Mouse (Mus musculus): ENCODE measurements around the gene Vmn1r88. TPM values are rescaled to one million over a fixed set of nuclear protein-coding genes. Genes with fewer than 3 reads are reported as not detected.
"Not testable (repeated sequence)": the region's sequence is repeated elsewhere in the genome, so short reads cannot be mapped to it uniquely, and the experiment has no call there.

The Vmn1r88 gene
- polyA plus RNA-seq (2016; fragmentation: Nextera tagmentation; extraction: Ambion mirVana): 0.02 TPM in 1 of 2 replicates, not detected in the other

GRCm38 (mm10) chr7:13159268-13159667 is at the start of gene Vmn1r88:
Gene Vmn1r88, plus strand, starts transcription at chr7:13159568.
- Histone ChIP-seq H3K4me3 (no peak within 1 kb of the TSS), H3K27ac (replicated peaks) (no peak within 1 kb of the TSS), H3K27me3 (ENCODE audit: low read depth, poor library complexity, severe bottlenecking) (no peaks in the 10 kb centered on the region), H3K9me3 (replicated peaks) (peaks cover 8% of the 10 kb centered on the region; the same call in 1 of the 2 replicates), H3K4me1 (no peaks in the 10 kb centered on the region), H3K36me3 (no peaks in the 10 kb centered on the region)
- DNase-seq (ENCODE audit: low spot score): no peak

GRCm38 (mm10) chr7:13119817-13120216 is 39.6 kb upstream of the Vmn1r88 start, which contains the start of gene Vmn1r86:
Gene Vmn1r86, minus strand, starts transcription at chr7:13119917.
- no peak within 1 kb of the TSS for H3K4me3 ChIP-seq
- H3K27me3 ChIP-seq (ENCODE audit: low read depth, poor library complexity, severe bottlenecking): no peaks in the 10 kb centered on the region
- H3K4me1 ChIP-seq: no peaks in the 10 kb centered on the region
- no peaks in the 10 kb centered on the region for H3K9me3 ChIP-seq (replicated peaks)
- H3K27ac ChIP-seq (replicated peaks): no peak within 1 kb of the TSS
- H3K36me3 ChIP-seq: no peaks in the 10 kb centered on the region
- DNase-seq (ENCODE audit: low spot score): no peak

GRCm38 (mm10) chr7:13123554-13124153 is 35.7 kb upstream of the Vmn1r88 start:
- DNase-seq (ENCODE audit: low spot score); H3K36me3 ChIP-seq; H3K27ac ChIP-seq (replicated peaks); H3K27me3 ChIP-seq (ENCODE audit: low read depth, poor library complexity, severe bottlenecking); H3K9me3 ChIP-seq (replicated peaks); H3K4me1 ChIP-seq: not testable (repeated sequence)
- peak overlapping the region; percentile 43 for H3K4me3 ChIP-seq
- 1% methylated on average over 22 of the region's 34 CpGs for whole genome bisulfite sequencing

- 83% methylated on average over 2 of the region's 2 CpGs for WGBS
- no peak for DNase-seq (ENCODE audit: low spot score)
Observed at GRCm38 (mm10) chr7:13131856-13132255, 27.5 kb upstream of the Vmn1r88 start.

GRCm38 (mm10) chr7:13137340-13137739 is 22.0 kb upstream of the Vmn1r88 start:
- Histone ChIP-seq H3K36me3 (no peaks in the 10 kb centered on the region), H3K9me3 (replicated peaks) (no peaks in the 10 kb centered on the region), H3K4me3 (no peak overlapping the region), H3K27ac (replicated peaks) (no peak overlapping the region), H3K4me1 (no peaks in the 10 kb centered on the region), H3K27me3 (ENCODE audit: low read depth, poor library complexity, severe bottlenecking) (no peaks in the 10 kb centered on the region)
- no peak for DNase-seq (ENCODE audit: low spot score)

More at GRCm38 (mm10) chr7:13131856-13132255, 27.5 kb upstream of the Vmn1r88 start:
- Histone ChIP-seq H3K4me3 (no peak overlapping the region), H3K36me3 (no peaks in the 10 kb centered on the region), H3K4me1 (no peaks in the 10 kb centered on the region), H3K27me3 (ENCODE audit: low read depth, poor library complexity, severe bottlenecking) (no peaks in the 10 kb centered on the region), H3K9me3 (replicated peaks) (no peaks in the 10 kb centered on the region), H3K27ac (replicated peaks) (no peak overlapping the region)

GRCm38 (mm10) chr7:13140057-13140456 is 19.3 kb upstream of the Vmn1r88 start, which contains the start of gene Vmn1r87:
Gene Vmn1r87, minus strand, starts transcription at chr7:13140157.
- no peak within 1 kb of the TSS for H3K4me3 ChIP-seq
- H3K9me3 ChIP-seq (replicated peaks): no peaks in the 10 kb centered on the region
- no peaks in the 10 kb centered on the region for H3K4me1 ChIP-seq
- H3K27ac ChIP-seq (replicated peaks): no peak within 1 kb of the TSS
- no peaks in the 10 kb centered on the region for H3K27me3 ChIP-seq (ENCODE audit: low read depth, poor library complexity, severe bottlenecking)
- 90% methylated on average over 1 of the region's 1 CpGs for WGBS
- H3K36me3 ChIP-seq: no peaks in the 10 kb centered on the region
- no peak for DNase-seq (ENCODE audit: low spot score)

- Histone ChIP-seq H3K4me1 (no peaks in the 10 kb centered on the region), H3K27me3 (ENCODE audit: low read depth, poor library complexity, severe bottlenecking) (no peaks in the 10 kb centered on the region), H3K36me3 (no peaks in the 10 kb centered on the region), H3K9me3 (replicated peaks) (0 out of 2 replicates have a peak, but pooled peaks cover 4% of the 10 kb centered on the region), H3K27ac (replicated peaks) (no peak within 1 kb of the TSS), H3K4me3 (no peak within 1 kb of the TSS)
- no peak for DNase-seq (ENCODE audit: low spot score)
Observed at GRCm38 (mm10) chr7:13212720-13213119, 53.4 kb downstream of the Vmn1r88 start, which contains the start of gene Vmn1r89. Gene Vmn1r89, plus strand, starts transcription at chr7:13213020.

Other genes with a start within 250 kb of the Vmn1r88 start
- gene Rps5, start 237.3 kb upstream of the Vmn1r88 start, polyA plus RNA-seq (2016; fragmentation: Nextera tagmentation; extraction: Ambion mirVana): 886 and 1,011 TPM in 2 replicates
- gene Rnf225, start 232.2 kb upstream of the Vmn1r88 start, polyA plus RNA-seq (2016; fragmentation: Nextera tagmentation; extraction: Ambion mirVana): 0.47 and 0.83 TPM in 2 replicates
- gene Zfp324, start 193.7 kb upstream of the Vmn1r88 start, polyA plus RNA-seq (2016; fragmentation: Nextera tagmentation; extraction: Ambion mirVana): 11.4 and 13.2 TPM in 2 replicates
- 18.0 and 19.4 TPM in 2 replicates for gene Zfp446, start 181.7 kb upstream of the Vmn1r88 start, polyA plus RNA-seq (2016; fragmentation: Nextera tagmentation; extraction: Ambion mirVana)
- 0.05 and 0.07 TPM in 2 replicates for gene Slc27a5, start 161.4 kb upstream of the Vmn1r88 start, polyA plus RNA-seq (2016; fragmentation: Nextera tagmentation; extraction: Ambion mirVana)
- gene Trim28, start 160.5 kb upstream of the Vmn1r88 start, polyA plus RNA-seq (2016; fragmentation: Nextera tagmentation; extraction: Ambion mirVana): 349 and 398 TPM in 2 replicates
- 32.7 and 36.4 TPM in 2 replicates for gene Zbtb45, start 149.5 kb upstream of the Vmn1r88 start, polyA plus RNA-seq (2016; fragmentation: Nextera tagmentation; extraction: Ambion mirVana)
- 113 and 133 TPM in 2 replicates for gene Chmp2a, start 124.8 kb upstream of the Vmn1r88 start, polyA plus RNA-seq (2016; fragmentation: Nextera tagmentation; extraction: Ambion mirVana)
- 84.5 and 103 TPM in 2 replicates for gene Ube2m, start 121.3 kb upstream of the Vmn1r88 start, polyA plus RNA-seq (2016; fragmentation: Nextera tagmentation; extraction: Ambion mirVana)
- 3.3 and 4.5 TPM in 2 replicates for gene Mzf1, start 104.8 kb upstream of the Vmn1r88 start, polyA plus RNA-seq (2016; fragmentation: Nextera tagmentation; extraction: Ambion mirVana)
- gene Vmn1r85, start 64.4 kb upstream of the Vmn1r88 start, polyA plus RNA-seq (2016; fragmentation: Nextera tagmentation; extraction: Ambion mirVana): not detected in 2 replicates
- gene Vmn1r86, start 39.7 kb upstream of the Vmn1r88 start, polyA plus RNA-seq (2016; fragmentation: Nextera tagmentation; extraction: Ambion mirVana): not detected in 2 replicates
- gene Vmn1r87, start 19.4 kb upstream of the Vmn1r88 start, polyA plus RNA-seq (2016; fragmentation: Nextera tagmentation; extraction: Ambion mirVana): not detected in 2 replicates
- gene Vmn1r89, start 53.5 kb downstream of the Vmn1r88 start, polyA plus RNA-seq (2016; fragmentation: Nextera tagmentation; extraction: Ambion mirVana): not detected in 2 replicates
- gene Lig1, start 117.7 kb downstream of the Vmn1r88 start, polyA plus RNA-seq (2016; fragmentation: Nextera tagmentation; extraction: Ambion mirVana): 150 and 165 TPM in 2 replicates
- 11.5 and 14.7 TPM in 2 replicates for gene Zswim9, start 119.2 kb downstream of the Vmn1r88 start, polyA plus RNA-seq (2016; fragmentation: Nextera tagmentation; extraction: Ambion mirVana)
- 1.6 and 1.8 TPM in 2 replicates for gene Pla2g4c, start 165.1 kb downstream of the Vmn1r88 start, polyA plus RNA-seq (2016; fragmentation: Nextera tagmentation; extraction: Ambion mirVana)
- not detected in 2 replicates for gene Cabp5, start 238.6 kb downstream of the Vmn1r88 start, polyA plus RNA-seq (2016; fragmentation: Nextera tagmentation; extraction: Ambion mirVana)

Measured in midbrain, embryonic 10.5 days (tissue).